27 mouse cellular contexts compared by ENCODE assay signal in genomic region chr8:46394750-46395149, GRCm38 (mm10).
DNase-seq lines count a peak whose midpoint lies in the region; ATAC-seq and TF ChIP-seq lines count a peak whose summit lies in the region.
"Had no signal": no experiment of that assay in that cellular context is flagged by ENCODE, and none has a peak within 500 bp of the region (broad histone marks: within the 10 kb centered on the region; RNA-seq: fewer than 3 reads in every experiment).

No protein-coding gene starts in this region.

- H3K27me3 ChIP-seq in liver, postnatal 0 days (ENCODE audit: insufficient read depth, low read length): no peaks in the 10 kb centered on the region
- H3K27me3 ChIP-seq: embryonic facial prominence, embryonic 12.5 days; heart, embryonic 12.5 days; limb, embryonic 15.5 days; midbrain, embryonic 13.5 days; neural tube, embryonic 15.5 days; Patski had no signal

- TF ChIP-seq CTCF in liver, postnatal 0 days (IDR thresholded peaks at IDR 0.05; ENCODE audit: low read depth): no peak
- TF ChIP-seq CTCF in bone marrow, adult 2 months (IDR thresholded peaks at IDR 0.05; ENCODE audit: control insufficient read depth, insufficient read depth, low read length): no peak

- peak; percentile 73 for ATAC-seq in frontal cortex, adult (ENCODE audit: low TSS enrichment)
- ATAC-seq in liver, postnatal 0 days: 0 out of 2 replicates have a peak, but pooled peaks have one; percentile 10
- ATAC-seq in megakaryocyte progenitor cell, adult 5-6 weeks (replicated peaks; ENCODE audit: poor library complexity): 0 out of 2 replicates have a peak, but pooled peaks have one; percentile 11
- ATAC-seq in megakaryocyte, adult 5-6 weeks (ENCODE audit: poor library complexity, severe bottlenecking): no peak
- ATAC-seq: forebrain, embryonic 14.5 days; intestine, postnatal 0 days; midbrain, embryonic 13.5 days; Patski had no signal

- H3K9me3 ChIP-seq in liver, postnatal 0 days (ENCODE audit: low read length): no peaks in the 10 kb centered on the region
- H3K9me3 ChIP-seq: embryonic facial prominence, embryonic 12.5 days; heart, embryonic 12.5 days; limb, embryonic 15.5 days; midbrain, embryonic 13.5 days; neural tube, embryonic 15.5 days had no signal

- no peak overlapping the region for H3K9ac ChIP-seq in liver, postnatal 0 days (replicated peaks)
- H3K9ac ChIP-seq: embryonic facial prominence, embryonic 12.5 days; heart, embryonic 12.5 days; hindbrain, embryonic 14.5 days; limb, embryonic 15.5 days; midbrain, embryonic 13.5 days; neural tube, embryonic 15.5 days had no signal

- peak overlapping the region; percentile 48; the same call in 1 of the 2 replicates for H3K27ac ChIP-seq in liver, postnatal 0 days (ENCODE audit: low read depth)
- peak overlapping the region; percentile 24; the same call in 1 of the 2 replicates for H3K27ac ChIP-seq in bone marrow, adult 2 months (ENCODE audit: control insufficient read depth, insufficient read depth, low read depth, low read length, poor library complexity)
- H3K27ac ChIP-seq: embryonic facial prominence, embryonic 12.5 days; gastrocnemius, adult 2 months; heart, adult 2 months; hindbrain, embryonic 14.5 days; limb, embryonic 15.5 days; midbrain, embryonic 13.5 days; neural tube, embryonic 15.5 days had no signal

- no peaks in the 10 kb centered on the region for H3K36me3 ChIP-seq in liver, postnatal 0 days (replicated peaks; ENCODE audit: insufficient read depth, low read length)
- H3K36me3 ChIP-seq: embryonic facial prominence, embryonic 12.5 days; heart, embryonic 12.5 days; limb, embryonic 15.5 days; midbrain, embryonic 13.5 days; neural tube, embryonic 15.5 days had no signal

- H3K4me2 ChIP-seq in liver, postnatal 0 days (ENCODE audit: low read depth, low read length): no peak overlapping the region
- H3K4me2 ChIP-seq: embryonic facial prominence, embryonic 12.5 days; heart, embryonic 12.5 days; hindbrain, embryonic 14.5 days; limb, embryonic 15.5 days; midbrain, embryonic 13.5 days; neural tube, embryonic 15.5 days had no signal

- peaks cover 14% of the 10 kb centered on the region for H3K4me1 ChIP-seq in liver, postnatal 0 days (ENCODE audit: insufficient read depth)
- H3K4me1 ChIP-seq in bone marrow, adult 2 months (ENCODE audit: control insufficient read depth, insufficient read depth, low read length): no peaks in the 10 kb centered on the region; the same call in 1 of the 2 replicates
- H3K4me1 ChIP-seq: embryonic facial prominence, embryonic 12.5 days; heart, embryonic 12.5 days; limb, embryonic 15.5 days; midbrain, embryonic 13.5 days; neural tube, embryonic 15.5 days had no signal

- 78% methylated on average over 5 of the region's 5 CpGs for WGBS in liver, postnatal 0 days (ENCODE audit: insufficient replicate concordance)
- 84% methylated on average over 5 of the region's 5 CpGs for WGBS in bone marrow, adult 2 months

- no peak overlapping the region for H3K4me3 ChIP-seq in liver, postnatal 0 days (ENCODE audit: low read depth, low read length)
- no peak overlapping the region for H3K4me3 ChIP-seq in bone marrow, adult 2 months (replicated peaks; ENCODE audit: control insufficient read depth, low read depth, low read length)
- H3K4me3 ChIP-seq: embryonic facial prominence, embryonic 12.5 days; gastrocnemius, adult 2 months; heart, adult 2 months; heart, embryonic 12.5 days; limb, embryonic 15.5 days; midbrain, embryonic 13.5 days; neural tube, embryonic 15.5 days had no signal

- DNase-seq in frontal cortex, postnatal 14 days (ENCODE audit: low spot score in 2 of 2): no peak
- DNase-seq in liver, postnatal 0 days: no peak
- DNase-seq in liver: no peak
- DNase-seq: adrenal gland, postnatal 10 days; cerebellum, adult 2 months; cerebellum, postnatal 14 days; gastrocnemius, adult 2 months; gastrocnemius, postnatal 36 days; heart, adult 2 months; kidney, adult 9 months; kidney, postnatal 10 days; left cerebral cortex, postnatal 4 days; lung, postnatal 36 days; right cerebral cortex, postnatal 4 days had no signal

- no peak for TF ChIP-seq EP300 in liver, postnatal 0 days (IDR thresholded peaks at IDR 0.05; ENCODE audit: low read depth)

- TF ChIP-seq POLR2A in bone marrow, adult 2 months (IDR thresholded peaks at IDR 0.05; ENCODE audit: borderline replicate concordance, control insufficient read depth, low read depth, low read length): no peak
